Mouse (Mus musculus) T-helper 17 cell (primary cell): ENCODE measurements around the gene Otud4.
"Not testable (repeated sequence)": the region's sequence is repeated elsewhere in the genome, so short reads cannot be mapped to it uniquely, and the experiment has no call there.

Experiments used
- in situ Hi-C, 2 experiments: fragments of 300-600 bp; cut with MboI, MseI; formaldehyde crosslinking; loops; 1 replicate in 1 of 2; 2 replicates in 1 of 2; pipeline ENCODE4 v1.15.1; 2025; ENCODE audit warnings: high pct_unique_total_duplicates in 2 of 2

Otud4 gene

DNA sequence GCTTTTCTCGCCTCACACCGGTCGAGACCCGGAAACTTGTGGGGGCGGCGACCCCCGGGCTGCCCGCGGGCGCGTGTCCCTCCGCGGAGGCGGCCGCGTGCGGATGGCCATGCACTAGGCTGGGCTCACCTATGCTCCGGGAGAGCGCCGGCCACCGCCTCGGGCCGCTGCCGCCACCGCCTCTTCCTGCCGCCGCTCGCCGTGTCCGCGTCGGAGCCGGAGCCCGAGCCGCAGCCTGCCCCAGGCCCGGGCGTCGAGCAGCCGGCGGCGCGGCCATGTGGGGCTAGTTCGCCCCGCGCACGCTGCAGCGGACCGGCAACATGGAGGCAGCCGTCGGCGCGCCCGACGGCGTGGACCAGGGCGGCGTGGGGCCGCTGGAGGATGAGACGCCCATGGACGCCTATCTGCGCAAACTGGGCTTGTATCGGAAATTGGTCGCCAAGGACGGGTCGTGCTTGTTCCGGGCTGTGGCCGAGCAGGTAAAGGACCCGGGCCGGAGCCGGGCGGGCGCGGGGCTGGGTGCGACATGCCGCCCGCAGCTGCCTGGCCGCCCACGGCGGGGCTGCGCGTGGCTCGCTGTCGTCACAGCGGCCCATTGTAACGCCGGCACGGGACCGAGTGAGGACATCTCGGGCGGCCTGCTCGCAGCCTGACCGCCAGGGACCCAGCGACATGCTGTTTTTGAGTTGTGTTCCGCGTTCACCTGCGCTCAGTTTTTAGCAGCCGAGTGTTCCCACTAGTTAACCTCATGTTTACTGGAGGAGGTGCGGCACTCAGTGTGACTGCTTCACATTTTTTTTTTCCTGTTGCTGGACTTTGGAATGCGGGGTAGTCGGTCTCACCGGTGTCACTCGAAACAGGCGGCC is at the start of gene Otud4:
Gene Otud4, plus strand, starts transcription at position 33 of the 866 bp plus-strand sequence.
- in situ Hi-C loops, result loop anchor here (10.0 to 25.0 kb wide), 2 partner anchors 55 to 1128 kb away; partner anchors contain the start of genes Rbmxl1 (in 1 of the 2) and Slc10a7 (in 1 of the 2)

DNA sequence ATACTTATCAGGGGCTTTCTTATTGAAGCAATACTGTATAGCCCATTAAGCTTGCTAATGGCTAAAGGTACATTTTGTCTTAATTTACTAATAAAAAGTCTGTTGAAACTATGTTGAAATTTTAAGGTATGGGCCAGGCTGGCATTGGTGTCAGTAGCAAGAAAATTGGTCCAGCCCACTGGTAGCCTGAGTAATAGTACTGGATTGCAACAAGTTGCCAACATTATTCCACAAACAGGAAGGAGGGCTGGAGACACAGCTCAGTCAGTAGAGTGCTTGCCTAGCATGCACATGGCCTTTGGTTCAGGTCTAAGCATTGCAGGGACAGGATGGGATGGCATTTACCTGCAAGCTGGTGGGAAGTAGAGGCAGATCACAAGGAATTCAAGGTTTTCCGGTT is 38.5 kb upstream of the Otud4 start:
- in situ Hi-C loops, result no loop called here

DNA sequence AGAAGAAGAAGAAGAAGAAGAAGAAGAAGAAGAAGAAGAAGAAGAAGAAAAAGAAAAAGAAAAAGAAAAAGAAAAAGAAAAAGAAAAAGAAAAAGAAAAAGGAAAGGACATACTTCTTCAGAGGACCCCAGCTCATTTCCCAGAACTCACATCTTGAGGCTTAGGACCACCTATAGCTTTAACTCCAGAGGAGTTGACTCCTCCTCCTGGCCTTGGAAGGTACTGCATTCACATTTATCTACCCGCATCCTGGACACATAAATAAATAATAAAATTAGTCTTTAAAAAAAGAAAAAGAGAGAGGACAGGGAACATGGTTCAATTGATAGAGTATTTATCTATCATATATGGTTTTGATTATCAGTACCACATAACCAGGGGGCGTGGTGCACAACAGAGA is 36.2 kb upstream of the Otud4 start:
- in situ Hi-C loops, result not testable (repeated sequence)

DNA sequence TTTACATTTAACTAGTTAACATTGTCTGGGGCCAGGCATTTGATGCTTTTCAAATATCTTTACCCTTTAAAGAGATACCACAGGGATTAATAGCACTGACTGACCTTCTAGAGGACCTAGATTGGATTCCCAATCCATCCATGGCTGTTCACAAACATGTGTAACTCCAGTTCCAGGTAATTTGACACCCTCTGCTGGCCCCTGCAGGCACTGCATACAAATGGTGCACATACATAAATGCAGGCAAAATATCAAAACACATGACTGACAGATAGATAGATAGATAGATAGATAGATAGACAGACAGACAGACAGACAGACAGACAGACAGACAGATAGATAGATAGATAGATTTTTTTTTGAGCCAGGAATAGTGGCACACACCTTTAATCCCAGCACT is 33.2 kb upstream of the Otud4 start:
- in situ Hi-C loops, result no loop called here

DNA sequence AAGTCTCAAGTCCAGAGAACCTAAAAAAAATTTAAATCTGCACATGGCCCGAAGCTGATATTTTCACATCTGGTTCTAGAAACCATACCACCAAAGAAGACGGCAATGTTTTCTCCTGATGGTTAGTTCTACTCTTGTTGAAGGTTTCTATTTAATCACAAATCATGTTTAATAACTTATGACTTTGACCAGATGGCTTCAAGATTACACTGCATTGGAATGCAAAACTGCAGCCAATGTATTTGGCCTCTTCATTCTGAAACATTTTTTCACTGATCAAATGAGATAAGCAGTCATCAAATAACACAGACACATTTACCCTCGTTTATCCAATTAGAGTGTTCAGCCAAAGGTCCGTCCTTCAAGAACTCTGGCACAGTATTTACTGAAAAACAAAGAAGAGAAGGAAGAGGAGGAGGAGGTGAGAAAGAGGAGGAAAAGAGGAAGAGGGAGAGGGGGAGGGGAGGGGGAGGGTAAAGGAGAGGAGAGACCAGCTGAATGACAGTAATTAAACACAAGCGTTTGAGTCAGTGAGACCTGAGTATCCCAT is 32.6 kb upstream of the Otud4 start:
- in situ Hi-C loops, result no loop called here

DNA sequence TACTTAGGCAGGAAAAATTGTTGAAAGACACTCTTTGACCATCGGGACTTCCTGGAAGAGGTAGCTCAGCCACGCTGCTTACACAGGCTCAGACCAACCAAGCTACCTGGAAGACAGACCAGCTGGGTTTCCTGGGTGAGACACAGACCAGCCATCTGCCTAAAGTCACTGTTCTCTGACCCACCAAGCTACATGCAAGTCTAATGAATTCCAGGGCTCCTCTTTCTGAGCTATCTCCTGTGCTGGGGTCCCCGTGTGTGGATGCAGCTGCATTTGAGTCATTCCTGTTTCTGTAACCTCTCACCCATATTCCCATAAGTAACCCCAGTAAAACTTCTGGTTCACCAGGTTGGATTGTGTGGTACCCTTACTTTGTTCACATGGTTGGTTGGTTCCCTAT is 30.7 kb upstream of the Otud4 start:
- in situ Hi-C loops, result no loop called here

DNA sequence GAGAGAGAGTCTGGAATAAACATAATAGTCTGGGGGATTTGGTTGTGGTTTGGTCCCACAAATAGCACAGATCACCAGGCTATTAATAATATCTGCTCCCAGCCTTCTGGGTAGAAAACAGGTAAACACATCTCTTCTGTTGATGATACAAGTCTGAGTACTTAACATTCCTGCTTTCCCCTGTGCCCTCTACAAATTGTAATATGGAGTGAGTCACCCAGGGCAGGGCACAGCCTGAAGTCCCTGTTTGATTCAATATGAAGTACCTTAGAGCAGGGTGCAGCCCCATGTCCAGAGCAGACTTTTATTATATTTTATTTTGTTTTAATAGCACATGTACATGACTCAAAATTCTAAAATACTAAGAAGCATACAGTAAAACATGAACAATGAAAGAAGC is 29.1 kb upstream of the Otud4 start:
- in situ Hi-C loops, result no loop called here

DNA sequence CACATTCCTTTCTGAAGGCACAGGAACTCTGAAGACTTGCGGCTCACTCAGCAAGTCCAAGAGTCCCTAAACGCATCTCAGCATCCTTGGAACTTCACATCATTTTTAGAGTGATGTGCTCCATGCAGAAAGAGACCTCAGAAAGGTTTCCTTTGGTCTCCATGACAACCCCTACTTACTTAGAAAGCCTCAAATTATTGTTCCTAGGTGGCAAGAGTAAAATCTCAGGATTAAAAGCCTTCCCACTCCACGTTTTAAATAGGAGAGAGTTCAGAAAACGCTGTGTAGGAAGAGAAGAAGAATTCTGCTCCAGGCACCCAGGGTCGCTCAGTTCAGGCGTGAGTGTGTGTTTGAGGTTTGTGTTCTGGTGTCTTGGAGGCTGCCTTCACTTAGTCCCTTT is 27.1 kb upstream of the Otud4 start:
- in situ Hi-C loops, result no loop called here

DNA sequence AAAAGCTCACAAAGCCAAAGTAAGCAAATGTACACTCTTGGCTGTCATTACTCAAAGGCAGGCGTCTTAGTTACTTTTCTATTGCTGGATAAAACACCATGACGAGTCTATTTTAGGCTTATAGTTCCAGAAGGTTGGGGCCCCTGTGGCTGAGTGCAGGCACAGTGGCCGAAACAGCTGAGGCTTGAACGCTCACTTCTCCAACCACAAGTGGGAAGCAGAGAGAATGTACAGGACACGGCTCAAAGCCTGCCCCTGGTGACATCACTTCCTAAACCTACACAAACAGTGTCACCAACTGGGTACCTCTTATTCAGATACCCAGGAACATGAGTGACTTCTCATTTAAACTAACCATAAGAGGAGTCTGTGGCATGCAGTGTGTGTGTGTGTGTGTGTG is 26.5 kb upstream of the Otud4 start:
- in situ Hi-C loops, result no loop called here

DNA sequence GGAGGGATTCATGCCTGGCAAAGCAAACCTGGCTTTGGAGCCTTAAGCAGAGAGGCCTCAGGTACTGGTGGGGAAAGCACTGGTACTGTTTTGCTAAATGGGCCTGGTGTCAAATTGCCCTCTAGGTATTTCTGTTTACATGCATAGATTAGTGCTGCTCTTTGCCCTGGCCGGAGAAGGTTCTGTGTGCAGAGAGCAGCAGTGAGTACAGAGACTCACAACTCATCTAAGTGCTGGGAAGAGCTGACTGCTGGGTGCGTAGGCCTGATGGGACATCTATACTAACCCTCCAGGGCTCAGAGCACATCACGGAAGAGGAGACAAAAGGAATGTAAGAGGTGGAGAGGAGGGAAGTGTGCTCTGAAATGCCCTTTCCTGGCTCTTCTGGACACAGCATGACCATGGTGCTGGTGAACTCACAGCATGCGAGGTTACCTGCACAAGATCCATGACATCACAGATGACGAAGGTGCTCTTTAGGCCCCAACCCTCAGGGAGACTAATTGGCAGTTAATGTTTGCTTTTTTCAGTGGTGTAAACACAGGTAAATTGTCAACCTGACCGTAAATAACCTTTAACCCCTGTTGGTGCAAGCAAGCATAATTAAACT is 23.6 kb upstream of the Otud4 start:
- in situ Hi-C loops, result no loop called here

DNA sequence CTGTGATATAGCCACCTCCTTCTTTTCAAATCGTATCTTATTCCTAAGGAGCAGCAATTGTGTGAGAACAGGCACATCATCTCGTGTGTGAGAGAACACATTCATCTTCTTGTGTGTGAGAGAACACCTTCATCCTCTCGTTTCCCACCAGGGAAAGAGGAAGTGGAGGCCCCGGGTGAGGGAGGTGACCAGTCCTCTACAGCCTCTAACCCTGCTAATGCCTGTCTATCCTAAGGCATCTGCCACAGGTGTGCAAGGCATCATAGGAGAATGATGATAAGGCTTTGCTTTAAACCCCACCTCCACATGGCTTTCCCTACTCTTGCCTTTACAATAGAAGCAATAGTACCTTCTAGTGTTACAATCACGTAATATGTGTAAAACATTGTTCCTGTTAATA is 20.5 kb upstream of the Otud4 start:
- in situ Hi-C loops, result no loop called here

DNA sequence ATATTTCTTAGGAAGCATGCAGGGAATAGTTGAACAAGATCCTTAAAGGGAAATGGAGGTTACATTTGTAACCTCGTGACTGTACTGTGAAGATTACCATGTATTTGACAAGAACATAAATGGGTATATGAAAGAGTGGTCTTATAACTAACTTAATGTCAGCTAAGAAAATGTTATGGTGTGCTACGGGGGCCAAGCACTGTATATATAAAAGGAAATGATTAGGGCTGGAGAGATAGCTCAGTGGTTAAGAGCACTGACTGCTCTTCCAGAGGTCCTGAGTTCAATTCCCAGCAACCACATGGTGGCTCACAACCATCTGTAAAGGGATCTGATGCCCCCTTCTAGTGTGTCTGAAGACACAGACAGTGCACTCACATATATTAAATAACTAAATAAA is 20.1 kb upstream of the Otud4 start:
- in situ Hi-C loops, result no loop called here

DNA sequence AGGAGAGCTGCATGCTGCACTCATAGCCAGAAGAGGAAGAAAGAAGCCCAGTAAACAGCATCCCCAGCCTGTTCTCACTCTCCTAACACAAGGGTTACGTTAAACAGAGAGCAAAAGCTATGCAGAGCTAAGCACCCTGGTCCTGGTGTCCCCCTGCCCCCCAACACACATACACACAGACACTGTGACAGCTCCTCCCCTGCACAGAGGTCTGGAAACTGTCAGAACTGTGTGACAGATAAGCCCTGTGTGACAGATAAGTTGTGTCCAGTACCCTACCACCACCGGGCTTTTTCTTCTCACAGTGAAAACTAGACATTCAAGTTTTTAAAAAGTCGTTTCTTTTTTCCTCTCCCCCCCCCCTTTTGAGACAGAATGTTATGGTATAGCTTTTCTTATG is 19.4 kb upstream of the Otud4 start:
- in situ Hi-C loops, result no loop called here

DNA sequence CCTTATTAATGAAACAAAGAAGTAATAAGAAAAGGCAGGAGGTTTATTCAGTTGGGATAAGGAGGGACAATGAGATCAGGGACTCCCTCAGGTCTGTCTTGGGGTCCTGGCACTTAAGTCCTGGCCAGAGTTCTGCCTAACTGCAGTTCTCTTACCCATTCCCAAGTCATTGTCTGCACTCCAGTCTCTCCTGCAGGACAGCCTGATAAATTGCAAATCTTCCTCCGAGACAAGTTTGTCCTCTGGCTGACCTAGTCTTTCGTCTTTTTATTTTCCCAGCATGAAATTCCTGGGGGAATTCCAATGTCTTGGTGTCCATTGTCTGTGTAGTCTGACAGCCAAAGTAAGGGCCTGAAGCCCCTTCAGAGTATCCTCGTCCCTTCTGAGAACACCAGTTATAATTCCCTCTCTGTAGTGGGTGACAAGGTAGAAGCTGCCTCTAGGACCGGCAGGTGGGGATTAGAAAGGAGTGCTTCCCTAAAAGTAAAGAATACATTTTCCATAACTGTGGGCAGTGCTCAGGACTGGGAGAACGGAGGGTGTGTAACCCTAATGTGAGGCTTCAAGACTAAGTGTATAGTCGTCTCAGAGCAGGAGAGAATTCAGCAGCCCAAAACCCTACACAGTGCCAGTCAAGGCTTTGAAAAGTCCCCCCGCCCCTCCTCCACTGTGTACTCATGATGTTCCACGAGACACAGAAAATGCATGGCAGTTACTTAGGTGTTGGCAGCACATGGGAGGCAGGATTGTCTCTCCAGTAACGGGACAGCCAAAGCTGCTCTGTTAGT is 18.7 kb upstream of the Otud4 start:
- in situ Hi-C loops, result no loop called here

DNA sequence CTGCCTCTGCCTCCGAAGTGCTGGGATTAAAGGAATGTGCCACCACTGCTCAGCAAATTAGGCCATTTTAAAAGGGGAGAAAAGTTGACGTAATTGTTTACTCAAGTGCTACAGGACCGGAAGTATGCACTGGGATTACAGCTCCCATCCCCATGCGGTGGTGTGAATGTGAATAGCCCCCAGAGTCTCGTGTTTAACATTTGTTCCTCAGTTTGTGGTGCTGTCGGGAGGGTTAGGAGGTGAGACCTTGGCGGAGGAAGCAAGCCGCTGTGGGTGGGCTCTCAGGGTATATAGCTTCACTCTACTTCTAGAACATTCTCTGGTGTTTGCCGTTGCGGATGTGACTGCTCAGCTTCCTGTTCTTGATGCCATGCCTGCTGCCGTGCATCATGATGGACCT is 17.1 kb upstream of the Otud4 start:
- in situ Hi-C loops, result no loop called here

DNA sequence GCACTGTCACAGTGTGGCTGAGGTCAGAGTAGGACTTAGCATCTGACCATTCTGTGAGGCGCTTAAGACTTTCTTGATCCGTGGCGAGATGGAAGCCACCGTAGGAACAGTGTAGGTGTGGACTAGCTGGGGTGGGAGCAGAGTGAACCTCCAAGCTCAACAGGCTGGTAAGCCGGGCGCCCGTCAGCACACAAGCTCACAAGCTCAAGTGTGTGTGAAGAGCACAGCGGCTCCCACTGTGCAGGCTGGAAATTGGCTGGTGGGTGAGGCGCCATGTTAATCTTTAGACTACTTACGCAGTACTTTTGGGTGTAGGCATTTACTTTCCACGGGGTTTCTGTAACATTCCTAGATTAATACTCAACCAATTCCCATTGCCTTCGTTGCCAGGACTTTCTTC is 16.1 kb upstream of the Otud4 start:
- in situ Hi-C loops, result no loop called here

DNA sequence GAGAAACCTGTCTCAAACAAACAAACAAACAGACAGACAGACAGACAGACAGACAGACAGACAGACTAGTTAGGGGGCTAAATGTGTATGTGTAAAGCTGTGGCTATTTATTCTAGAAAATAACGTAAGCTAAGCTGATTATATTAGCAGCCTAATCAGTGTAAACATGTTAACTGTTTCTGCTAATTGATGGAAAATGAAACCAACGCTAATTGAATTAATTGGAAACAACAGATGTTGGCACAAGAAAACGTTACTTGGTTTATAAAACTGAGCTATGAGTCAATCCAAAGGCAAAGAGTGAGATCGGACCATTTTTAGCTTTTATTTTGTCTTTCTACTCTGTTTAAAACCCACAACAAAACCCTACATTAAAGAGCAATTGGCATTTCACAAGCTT is 15.0 kb upstream of the Otud4 start:
- in situ Hi-C loops, result no loop called here

DNA sequence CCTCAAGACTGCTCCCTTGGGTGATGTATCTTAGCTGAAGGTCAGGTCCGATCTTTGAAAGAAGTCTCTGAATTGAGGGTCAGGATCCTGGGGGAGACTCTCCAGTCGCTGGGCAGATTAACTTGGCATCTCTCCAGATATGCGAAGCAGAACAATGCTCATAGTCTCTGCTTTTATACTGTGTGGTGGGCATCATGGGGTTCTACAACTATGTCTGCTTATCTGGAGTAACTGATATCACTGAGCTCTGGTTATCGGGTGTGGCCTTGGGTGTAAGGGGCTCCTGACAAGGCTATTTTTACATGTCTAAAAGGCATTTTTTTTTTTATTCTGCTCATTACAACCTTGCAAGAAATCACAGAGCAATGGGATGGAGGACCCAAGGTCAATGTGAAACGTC is 13.2 kb upstream of the Otud4 start:
- in situ Hi-C loops, result loop anchor here in 1 of 2 experiments (25.0 kb wide), 1 partner anchor 1114 kb away; the partner anchor contains the start of genes Rbmxl1 and Slc10a7

DNA sequence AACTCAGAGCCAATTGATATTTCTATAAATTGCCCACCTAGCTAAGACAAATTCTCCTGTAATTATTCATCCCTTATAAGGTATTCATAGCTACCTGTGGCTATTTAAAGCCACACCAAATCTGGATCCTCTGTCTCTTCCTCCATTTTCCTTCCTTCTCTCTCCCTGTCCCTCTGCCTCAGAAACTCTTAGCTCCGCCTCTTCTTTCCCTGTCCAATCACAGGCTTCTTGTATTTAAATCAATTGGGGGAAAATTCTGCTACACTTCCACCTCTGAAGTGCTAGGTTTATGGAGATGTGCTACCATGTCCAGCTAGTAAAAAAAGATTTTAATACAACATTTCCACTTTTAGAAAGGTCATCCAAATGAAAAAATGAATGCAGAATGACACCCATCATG is 3.9 kb upstream of the Otud4 start:
- in situ Hi-C loops, result loop anchor here in 1 of 2 experiments (25.0 kb wide), 1 partner anchor 1123 kb away; the partner anchor contains the start of genes Rbmxl1 and Slc10a7

DNA sequence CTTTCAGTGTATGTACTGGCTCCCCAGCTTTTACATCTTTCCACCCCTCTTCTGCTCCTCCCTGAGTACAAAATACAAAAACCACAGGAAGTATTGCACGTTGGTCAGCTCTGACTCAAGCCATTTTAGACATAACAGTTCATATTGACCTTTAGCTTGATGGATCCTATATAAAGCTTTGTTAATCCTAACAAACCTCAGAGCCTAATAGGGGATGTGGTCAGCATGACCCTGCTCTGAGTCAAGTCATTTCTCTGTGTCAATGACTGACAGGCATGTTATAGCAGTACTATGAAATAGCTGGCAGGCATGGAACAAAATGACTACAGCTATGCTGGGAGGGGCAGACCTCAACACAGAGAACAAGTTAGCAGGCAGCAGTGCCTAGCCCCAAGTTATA is 3.3 kb upstream of the Otud4 start:
- in situ Hi-C loops, result loop anchor here in 1 of 2 experiments (25.0 kb wide), 1 partner anchor 1124 kb away; the partner anchor contains the start of genes Rbmxl1 and Slc10a7

DNA sequence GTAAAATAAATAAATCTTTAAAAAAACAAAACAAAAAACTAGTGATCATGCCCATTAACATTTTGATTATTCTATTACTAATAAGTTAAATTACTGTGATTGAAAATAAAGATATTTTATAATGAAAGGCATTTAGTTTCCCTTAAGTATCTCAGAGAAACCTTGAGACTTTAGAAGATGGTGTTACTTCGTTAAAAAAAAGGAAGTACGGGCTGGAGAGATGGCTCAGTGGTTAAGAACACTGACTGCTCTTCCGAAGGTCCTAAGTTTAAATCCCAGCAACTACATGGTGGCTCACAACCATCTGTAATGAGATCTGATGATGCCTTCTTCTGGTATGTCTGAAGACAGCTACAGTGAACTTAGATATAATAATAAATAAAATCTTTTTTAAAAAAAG is 2.2 kb upstream of the Otud4 start:
- in situ Hi-C loops, result loop anchor here in 1 of 2 experiments (25.0 kb wide), 1 partner anchor 1125 kb away; the partner anchor contains the start of genes Rbmxl1 and Slc10a7
